Mouse (Mus musculus) liver, postnatal 0 days (tissue): ENCODE results near the gene Olfr61. TPM values are rescaled to one million over a fixed set of nuclear protein-coding genes. Genes with fewer than 3 reads are reported as not detected.

Experiments used
- ATAC-seq: fragments of 200-750 bp; cut with Nextera tagmentation; 2 replicates; pipeline ENCODE4 v1.8.0; 2017; ENCODE audit warnings: mild to moderate bottlenecking, moderate library complexity
- DNase-seq: peaks from one replicate; pipeline ENCODE4 v3.0.0-alpha.2; 2016
- H3K27ac ChIP-seq: fragments of 300-500 bp; sonication (generic); 2 replicates; pipeline ENCODE4 v1.5.1; 2014; ENCODE audit warnings: antibody characterized with exemption, moderate library complexity, mild to moderate bottlenecking, low read depth
- H3K27me3 ChIP-seq: fragments of 300-500 bp; sonication (generic); 2 replicates; pipeline ENCODE4 v1.6.1; 2014; ENCODE audit warnings: low read length, control low read depth, mixed read lengths; ENCODE audit not compliant: insufficient read depth
- H3K36me3 ChIP-seq: fragments of 300-500 bp; sonication (generic); replicated peaks from 2 replicates; pipeline ENCODE4 v1.6.1; 2014; ENCODE audit warnings: mild to moderate bottlenecking, control low read depth, low read length, moderate library complexity, mixed read lengths; ENCODE audit not compliant: insufficient read depth
- H3K4me1 ChIP-seq: fragments of 300-500 bp; sonication (generic); 2 replicates; pipeline ENCODE4 v1.6.1; 2014; ENCODE audit warnings: antibody characterized with exemption, mild to moderate bottlenecking, control low read depth; ENCODE audit not compliant: insufficient read depth
- H3K4me2 ChIP-seq: fragments of 300-500 bp; sonication (generic); 2 replicates; pipeline ENCODE4 v1.6.1; 2014; ENCODE audit warnings: low read depth, mild to moderate bottlenecking, low read length, moderate library complexity, mixed read lengths
- H3K4me3 ChIP-seq: fragments of 300-500 bp; sonication (generic); 2 replicates; pipeline ENCODE4 v1.5.1; 2014; ENCODE audit warnings: low read depth, low read length
- H3K9ac ChIP-seq: fragments of 300-500 bp; sonication (generic); replicated peaks from 2 replicates; pipeline ENCODE4 v1.6.1; 2014; ENCODE audit warnings: mild to moderate bottlenecking, moderate library complexity
- H3K9me3 ChIP-seq: fragments of 300-500 bp; sonication (generic); 2 replicates; pipeline ENCODE4 v1.6.1; 2016; ENCODE audit warnings: mild to moderate bottlenecking, control low read depth, low read length, mixed read lengths
- CTCF ChIP-seq: sonication (generic); IDR thresholded peaks from 2 replicates; pipeline ENCODE4 v1.5.1; 2016; ENCODE audit warnings: antibody characterized with exemption, low read depth
- EP300 ChIP-seq: IDR thresholded peaks from 2 replicates; pipeline ENCODE4 v1.6.1; 2016; ENCODE audit warnings: antibody characterized with exemption, low read depth, mild to moderate bottlenecking
- WGBS: fragments of 180-500 bp; shearing (Covaris S2); extraction: QIAGEN DNeasy Blood & Tissue Kit; methylation state at CpG from one replicate; pipeline ENCODE4 v1.1.7; 2014; ENCODE audit not compliant: insufficient replicate concordance; 5-methylcytosine and 5-hydroxymethylcytosine counted together
- polyA plus RNA-seq: library from polyadenylated mRNA; unstranded; fragments of >200 nt; fragmentation: Nextera tagmentation; extraction: Ambion mirVana; gene quantifications from 2 replicates; pipeline ENCODE4 v1.2.1, GENCODE M21; 2015

Gene Olfr61
- polyA plus RNA-seq, 1 experiment from 2014 or later = not detected

DNA sequence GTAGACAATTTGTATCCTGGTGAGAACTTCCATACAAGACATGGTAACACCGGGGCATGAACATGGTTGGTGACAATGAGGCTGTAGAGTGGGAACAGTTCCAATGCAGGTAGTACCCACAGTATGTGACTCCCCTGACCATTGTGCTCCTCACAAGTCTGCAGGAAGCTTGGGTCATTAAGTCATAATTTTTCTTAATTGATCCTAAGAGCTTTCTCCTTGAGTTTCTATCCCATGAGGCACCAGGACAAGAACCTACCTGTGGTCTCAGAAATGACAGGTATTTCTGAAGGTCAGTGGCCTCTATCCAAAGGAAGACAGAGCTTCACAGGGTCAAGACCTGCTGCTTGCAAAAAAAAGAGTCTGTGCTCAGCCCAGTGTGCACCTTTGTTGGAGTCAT, 52.9 kb downstream of the Olfr61 start, which contains the start of gene Olfr45:
Gene Olfr45, plus strand, starts transcription at position 301 of the 400 bp plus-strand sequence.
- Histone ChIP-seq H3K27ac (no peak within 1 kb of the TSS), H3K9ac (no peak within 1 kb of the TSS), H3K4me1 (no peaks in the 10 kb centered on the region), H3K9me3 (no peaks in the 10 kb centered on the region), H3K27me3 (no peaks in the 10 kb centered on the region), H3K36me3 (no peaks in the 10 kb centered on the region), H3K4me3 (no peak within 1 kb of the TSS), H3K4me2 (no peak within 1 kb of the TSS)
- TF ChIP-seq EP300 = no peak
- TF ChIP-seq CTCF = no peak
- WGBS = 69% methylated on average over 1 of the region's 1 CpGs
- DNase-seq (no peak), ATAC-seq (no peak)

Other genes starting within 250 kb of the Olfr61 start
- gene Olfr531, start 226.1 kb upstream of the Olfr61 start, polyA plus RNA-seq = not detected in 2 replicates
- not detected in 2 replicates for gene Olfr532, start 207.3 kb upstream of the Olfr61 start, polyA plus RNA-seq
- not detected in 2 replicates for gene Olfr533, start 165.6 kb upstream of the Olfr61 start, polyA plus RNA-seq
- gene Olfr535, start 144.8 kb upstream of the Olfr61 start, polyA plus RNA-seq = not detected in 2 replicates
- not detected in 2 replicates for gene Olfr536, start 121.6 kb upstream of the Olfr61 start, polyA plus RNA-seq
- gene Olfr538, start 61.1 kb upstream of the Olfr61 start, polyA plus RNA-seq = not detected in 2 replicates
- gene Olfr46, start 27.7 kb upstream of the Olfr61 start, polyA plus RNA-seq = not detected in 2 replicates
- not detected in 2 replicates for gene Olfr53, start 17.5 kb downstream of the Olfr61 start, polyA plus RNA-seq
- gene Olfr539, start 31.0 kb downstream of the Olfr61 start, polyA plus RNA-seq = not detected in 2 replicates
- not detected in 2 replicates for gene Olfr45, start 53.0 kb downstream of the Olfr61 start, polyA plus RNA-seq
- gene Olfr541, start 68.3 kb downstream of the Olfr61 start, polyA plus RNA-seq = not detected in 2 replicates
- gene Cyp2e1, start 134.8 kb downstream of the Olfr61 start, polyA plus RNA-seq = 556 and 629 TPM in 2 replicates
- gene Syce1, start 158.9 kb downstream of the Olfr61 start, polyA plus RNA-seq = not detected in 2 replicates
- gene Zfp941, start 193.2 kb downstream of the Olfr61 start, polyA plus RNA-seq = 0.14 and 0.21 TPM in 2 replicates
- 316 TPM in 2 replicates for gene Urah, start 206.0 kb downstream of the Olfr61 start, polyA plus RNA-seq
- not detected in 2 replicates for gene Scgb1c1, start 216.6 kb downstream of the Olfr61 start, polyA plus RNA-seq
- gene Odf3, start 218.8 kb downstream of the Olfr61 start, polyA plus RNA-seq = not detected in 2 replicates
- not detected in 2 replicates for gene Gm45785, start 227.4 kb downstream of the Olfr61 start, polyA plus RNA-seq
- gene Ric8a, start 228.0 kb downstream of the Olfr61 start, polyA plus RNA-seq = 15.9 and 17.1 TPM in 2 replicates
- gene Bet1l, start 228.6 kb downstream of the Olfr61 start, polyA plus RNA-seq = 30.7 and 35.9 TPM in 2 replicates